Mouse (Mus musculus) large intestine, adult 2 months (tissue): Measurements from ENCODE around the gene Cdc25b. TPM values are rescaled to one million over a fixed set of nuclear protein-coding genes. Genes with fewer than 3 reads are reported as not detected.
"Not testable (repeated sequence)": the region's sequence is repeated elsewhere in the genome, so short reads cannot be mapped to it uniquely, and the experiment has no call there.

Experiments
- DNase-seq: peaks from one replicate; pipeline ENCODE4 v3.0.0-alpha.2; 2012; ENCODE audit warnings: low read depth, low spot score
- WGBS: fragments of 180-500 bp; shearing (Covaris S2); methylation state at CpG from one replicate; pipeline ENCODE4 v1.1.7; 2018; 5-methylcytosine and 5-hydroxymethylcytosine counted together
- polyA plus RNA-seq: library from polyadenylated mRNA; depleted of rRNA; stranded (reverse); fragments of >200 nt; gene quantifications from 2 replicates; pipeline ENCODE4 v1.2.3, GENCODE M21; 2012; rRNA removed

Gene Cdc25b
- polyA plus RNA-seq, 1 experiment, result 35.6 TPM

DNA sequence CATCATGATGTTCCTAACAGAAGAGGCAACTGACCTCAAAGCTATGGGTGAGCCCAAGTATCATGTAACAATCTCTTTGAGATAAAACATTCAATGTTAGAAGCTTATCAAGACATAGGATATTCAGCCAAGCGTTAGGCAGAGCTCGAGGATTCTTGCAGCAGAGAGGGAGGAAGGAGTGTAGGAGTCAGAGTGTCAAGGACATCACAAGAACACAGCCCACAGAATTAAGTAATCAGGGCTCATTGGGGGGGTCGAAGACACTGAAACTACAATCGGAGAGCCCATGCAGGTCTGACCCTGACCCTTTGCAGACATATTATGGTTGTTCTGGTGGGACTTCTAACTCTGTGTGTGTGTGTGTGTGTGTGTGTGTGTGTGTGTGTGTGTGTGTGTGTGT, 33.3 kb downstream of the Cdc25b start:
- WGBS, result 83% methylated on average over 4 of the region's 4 CpGs

DNA sequence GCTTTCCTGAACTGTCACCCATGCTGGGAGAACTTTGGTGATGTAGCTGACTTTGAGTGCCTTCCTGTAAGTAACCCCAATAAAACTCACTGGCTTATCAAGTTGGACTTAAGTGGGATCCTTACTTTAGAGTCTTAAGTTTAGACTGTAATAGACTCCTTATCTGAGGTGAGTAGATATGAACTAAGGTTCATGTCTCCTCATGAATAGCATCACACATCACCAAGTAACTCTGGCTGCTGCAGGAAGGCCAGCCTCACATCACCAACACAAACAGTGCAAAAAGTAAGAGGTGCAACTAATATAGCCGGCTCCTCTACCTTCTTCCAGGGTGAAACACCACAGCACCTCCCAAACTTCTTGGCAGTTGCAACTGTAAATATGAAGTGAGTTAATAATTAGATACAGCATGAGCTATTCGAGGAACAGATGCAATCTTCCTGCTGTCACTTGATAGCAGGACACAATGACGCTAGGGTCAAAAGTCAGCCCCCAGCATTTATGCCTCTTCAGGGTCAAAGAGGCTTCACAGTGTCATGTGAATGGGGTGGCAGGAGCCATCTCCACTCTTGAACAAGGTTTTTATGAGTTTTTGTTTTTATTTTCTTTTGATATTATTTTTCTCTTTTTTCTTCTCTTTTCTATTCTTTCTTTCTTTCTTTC, 35.2 kb downstream of the Cdc25b start:
- no peak for DNase-seq
- 34% methylated on average over 3 of the region's 3 CpGs for WGBS

More for the DNA sequence above, 33.3 kb downstream of the Cdc25b start:
- no peak for DNase-seq

DNA sequence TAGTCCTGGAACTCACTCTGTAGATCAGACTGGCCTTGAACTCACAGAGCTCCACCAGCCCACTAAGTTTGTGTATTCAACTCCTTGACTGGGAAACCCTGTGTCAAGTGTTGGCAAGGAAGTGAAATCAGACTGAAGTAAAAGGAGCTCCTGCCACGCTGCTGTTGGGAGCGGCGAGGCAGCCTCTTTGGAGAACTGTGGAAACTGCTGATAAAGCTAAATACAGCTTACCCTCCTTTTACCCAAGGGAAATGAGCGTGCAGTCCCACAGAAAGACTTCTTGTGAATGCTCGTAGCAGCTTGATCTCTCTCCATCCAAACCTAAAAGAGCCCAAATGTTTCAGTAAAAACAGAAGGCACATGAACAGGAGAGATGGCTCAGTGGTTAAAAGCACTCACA, 35.8 kb downstream of the Cdc25b start:
- WGBS, result 17% methylated on average over 5 of the region's 5 CpGs
- DNase-seq, result no peak

DNA sequence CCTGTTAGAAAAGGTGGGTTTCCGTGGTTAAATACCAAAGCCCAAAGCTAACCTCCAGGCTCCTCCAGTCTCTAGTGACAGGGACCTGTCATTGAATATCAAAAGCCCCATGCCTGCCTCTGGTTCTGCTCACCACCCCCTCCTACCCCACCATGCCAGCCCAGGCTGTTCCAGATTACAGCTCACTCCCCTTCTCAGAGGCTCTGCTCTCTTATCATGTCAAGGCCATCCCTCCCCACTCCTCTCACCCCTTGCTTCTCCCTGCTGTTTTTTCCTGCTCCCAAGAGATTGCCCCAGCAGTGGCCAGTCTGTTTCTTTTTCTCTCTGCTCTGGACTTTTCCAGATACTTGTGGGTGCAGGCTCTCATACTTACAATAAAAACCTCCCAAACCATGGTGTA, 36.8 kb downstream of the Cdc25b start:
- DNase-seq, result no peak
- WGBS, result 96% methylated on average over 1 of the region's 1 CpGs

DNA sequence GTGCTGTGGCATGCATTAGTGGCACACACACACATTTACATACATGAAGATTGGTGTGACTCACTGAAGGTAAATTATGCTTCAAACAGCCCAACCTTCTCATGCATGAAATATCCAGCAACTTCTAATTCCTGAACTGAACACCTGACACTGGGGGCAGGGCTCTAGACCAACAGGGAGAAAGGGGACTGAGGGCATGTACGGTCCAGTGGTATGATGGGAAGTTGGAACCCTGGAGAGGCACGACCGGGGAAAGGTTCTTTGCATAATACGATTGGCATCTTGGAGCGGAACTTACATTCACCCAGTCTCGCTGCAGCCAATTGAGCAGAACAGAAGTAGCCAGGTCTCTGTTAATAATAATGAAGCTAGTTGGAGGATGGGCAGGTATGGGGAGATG, 38.4 kb downstream of the Cdc25b start:
- DNase-seq, result no peak
- 93% methylated on average over 6 of the region's 6 CpGs for WGBS

DNA sequence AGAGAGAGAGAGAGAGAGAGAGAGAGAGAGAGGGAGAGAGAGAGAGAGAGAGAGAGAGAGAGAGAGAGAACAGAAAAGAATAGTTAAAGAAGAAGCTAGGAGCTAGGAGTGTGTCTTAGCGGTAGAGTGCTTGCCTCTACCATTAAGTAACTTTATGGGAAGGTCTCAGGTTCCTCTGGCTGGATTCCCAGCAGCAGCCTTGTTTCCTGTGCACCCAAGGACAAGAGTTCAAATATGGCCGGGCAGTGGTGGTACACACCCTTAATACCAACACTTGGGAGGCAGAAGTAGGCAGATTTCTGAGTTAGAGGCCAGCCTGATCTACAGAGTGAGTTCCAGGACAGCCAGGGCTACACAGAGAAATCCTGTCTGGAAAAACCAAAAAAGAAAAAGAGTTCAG, 39.9 kb downstream of the Cdc25b start:
- DNase-seq, result not testable (repeated sequence)

DNA sequence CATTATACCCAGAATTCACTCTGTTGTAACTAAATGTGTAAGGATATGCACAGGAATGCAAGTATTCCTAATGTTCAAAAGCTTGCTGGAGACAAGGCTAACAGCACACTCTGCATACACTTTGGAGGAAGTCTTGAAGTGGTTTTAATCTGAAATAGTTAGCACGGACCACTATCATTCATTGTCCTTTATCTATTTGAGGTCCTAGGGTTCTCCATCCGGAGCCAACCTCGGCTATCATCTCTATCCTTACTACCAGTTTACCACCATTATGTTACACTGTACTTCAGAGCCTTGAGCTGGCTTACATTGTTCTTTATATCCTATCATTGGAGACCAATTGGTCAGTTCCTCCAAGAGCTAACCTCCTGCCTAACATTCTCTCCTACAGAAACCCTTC, 40.5 kb downstream of the Cdc25b start:
- no peak for DNase-seq
- WGBS, result 91% methylated on average over 3 of the region's 3 CpGs

More for the DNA sequence above, 39.9 kb downstream of the Cdc25b start:
- WGBS, result 33% methylated on average over 2 of the region's 2 CpGs

DNA sequence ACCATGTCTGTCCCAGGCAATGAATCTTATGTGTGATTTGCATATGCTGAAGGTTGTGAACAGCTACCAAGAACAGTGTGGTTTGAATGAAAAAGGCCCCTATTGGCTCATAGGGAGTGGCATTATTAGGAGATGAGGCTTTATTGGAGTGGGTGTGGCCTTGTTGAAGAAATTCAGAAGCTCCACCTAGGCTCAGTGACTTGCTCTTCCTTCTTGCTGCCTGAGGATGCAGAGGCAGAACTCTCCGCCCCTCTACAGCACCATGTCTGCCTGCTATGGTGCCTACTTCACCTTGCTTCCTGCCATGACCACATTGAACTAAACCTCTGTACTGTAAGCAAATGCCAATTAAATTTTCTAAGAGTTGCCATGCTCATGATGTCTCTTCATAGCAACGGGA, 45.8 kb downstream of the Cdc25b start:
- DNase-seq, result no peak
- 43% methylated on average over 2 of the region's 2 CpGs for WGBS

DNA sequence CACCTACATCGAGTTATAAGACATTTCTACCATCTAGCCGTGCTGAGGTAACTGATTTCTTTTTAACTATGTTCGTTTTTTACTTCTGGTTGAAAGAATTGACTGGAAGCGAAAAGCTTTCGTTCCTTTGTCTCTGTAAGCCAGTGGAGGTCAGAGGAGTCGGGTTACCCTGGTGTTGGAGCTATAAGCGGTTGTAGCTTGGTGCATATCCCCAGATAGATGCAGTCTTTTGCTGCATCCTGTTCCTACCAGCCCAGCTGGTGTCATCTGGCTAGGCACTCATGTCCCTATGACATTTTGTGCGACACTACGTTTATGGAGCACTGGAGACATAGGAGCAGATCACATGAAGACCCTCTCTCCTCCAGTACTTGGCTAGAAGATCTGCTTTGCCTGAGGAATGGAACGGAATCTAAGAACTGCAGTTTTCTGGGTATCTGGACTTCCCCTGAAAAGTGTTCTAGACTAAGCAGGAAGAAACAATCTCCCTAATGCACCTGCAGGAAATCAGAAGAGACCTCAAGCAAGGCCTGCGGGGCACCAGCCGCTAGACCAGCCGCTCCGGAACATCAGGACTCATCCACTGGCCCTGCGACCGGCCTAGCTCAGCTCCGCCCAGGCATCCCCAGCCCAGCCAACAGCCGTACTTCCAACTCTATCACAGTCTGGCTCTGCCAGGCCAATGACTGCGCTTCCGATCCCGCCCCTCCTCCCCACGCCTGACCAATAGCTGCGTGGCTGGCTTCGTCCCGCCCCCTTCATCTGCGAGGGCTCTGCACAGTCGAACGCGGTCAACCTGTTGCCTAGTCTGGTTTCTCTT, 46.8 kb downstream of the Cdc25b start, which contains the start of gene Mavs:
Mavs (plus strand) TSS at position 757 of the 820 bp plus-strand sequence.
- 16% methylated on average over 29 of the region's 29 CpGs for WGBS

DNA sequence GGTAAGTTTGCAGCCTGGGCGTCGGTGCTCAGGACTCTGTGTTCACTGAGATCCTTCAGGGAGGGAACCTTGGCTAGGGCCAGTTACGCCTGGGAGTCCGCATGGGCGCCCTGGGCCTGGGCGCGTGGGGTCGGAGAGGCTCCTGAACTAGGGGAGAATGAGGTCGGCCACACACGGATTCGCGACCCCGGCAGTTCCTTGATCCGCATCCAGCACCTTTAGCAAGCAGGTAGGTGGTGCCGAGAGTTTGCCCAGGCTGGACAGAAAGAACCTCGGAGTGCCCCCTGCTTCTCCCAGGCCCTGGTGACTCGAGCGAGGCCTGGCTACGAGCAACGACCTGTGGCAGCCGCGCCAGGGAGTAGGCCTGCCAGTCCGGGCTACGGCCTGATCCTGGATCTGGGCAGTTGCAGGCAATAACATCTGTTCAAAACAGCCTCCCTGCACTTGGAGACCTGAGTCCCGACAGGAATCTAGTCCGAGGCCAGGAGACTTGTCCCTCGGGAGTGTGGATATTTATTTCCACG, 47.4 kb downstream of the Cdc25b start:
- no peak for DNase-seq
- 1% methylated on average over 28 of the region's 28 CpGs for WGBS

More for the DNA sequence above, 46.8 kb downstream of the Cdc25b start, which contains the start of gene Mavs:
- DNase-seq, result no peak

DNA sequence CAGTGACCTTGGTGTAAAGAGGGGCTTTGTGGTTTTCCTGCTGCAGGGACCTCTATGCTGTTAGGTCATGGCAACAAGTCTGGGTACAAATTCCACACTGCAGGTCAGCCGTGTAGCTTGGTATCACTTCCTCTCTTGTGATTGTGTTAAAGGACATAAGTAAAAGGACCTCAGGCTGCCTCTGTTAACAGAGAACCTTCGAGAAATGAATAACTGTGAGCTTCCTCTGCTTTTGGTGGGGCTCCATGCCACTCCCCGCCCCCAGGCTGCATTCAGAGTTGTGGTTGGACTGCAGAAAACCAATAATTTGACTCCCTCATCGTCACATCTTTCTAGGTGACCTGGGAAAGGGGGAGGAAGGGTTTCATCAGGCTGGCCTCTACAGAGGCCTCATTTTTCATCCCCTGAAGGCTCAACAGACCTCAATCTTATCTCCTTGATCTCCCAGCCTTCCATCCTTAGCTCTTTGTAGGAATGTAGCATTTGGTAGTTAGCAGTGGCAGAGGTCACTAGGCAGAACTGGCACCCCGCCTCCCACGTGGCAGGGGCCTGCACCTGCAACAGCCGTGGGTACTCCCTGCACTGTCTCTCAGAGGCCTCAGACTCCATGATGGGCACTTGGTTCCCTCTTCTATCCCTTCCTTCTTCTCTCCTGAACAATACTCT, 48.4 kb downstream of the Cdc25b start:
- DNase-seq, result no peak
- WGBS, result 34% methylated on average over 7 of the region's 7 CpGs

DNA sequence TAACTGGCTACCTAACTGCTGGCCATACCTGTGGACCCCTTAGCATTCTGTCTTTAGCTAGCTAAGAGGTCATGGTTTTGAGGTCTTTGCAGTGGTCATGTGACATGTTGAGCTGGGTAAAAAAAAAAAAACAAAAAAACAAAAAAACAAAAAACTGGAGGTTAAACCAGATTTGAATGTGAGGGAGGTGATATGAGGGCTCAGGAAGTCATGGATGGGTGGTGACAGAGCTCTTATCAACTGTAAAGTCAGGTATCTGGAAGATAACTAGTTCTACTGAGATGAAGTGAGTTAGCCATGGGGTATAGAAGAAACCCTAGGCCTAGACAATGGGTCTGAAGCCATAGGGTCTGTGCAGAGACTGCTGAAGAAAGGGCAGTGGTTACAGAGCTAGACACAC, 55.4 kb downstream of the Cdc25b start:
- DNase-seq, result no peak

DNA sequence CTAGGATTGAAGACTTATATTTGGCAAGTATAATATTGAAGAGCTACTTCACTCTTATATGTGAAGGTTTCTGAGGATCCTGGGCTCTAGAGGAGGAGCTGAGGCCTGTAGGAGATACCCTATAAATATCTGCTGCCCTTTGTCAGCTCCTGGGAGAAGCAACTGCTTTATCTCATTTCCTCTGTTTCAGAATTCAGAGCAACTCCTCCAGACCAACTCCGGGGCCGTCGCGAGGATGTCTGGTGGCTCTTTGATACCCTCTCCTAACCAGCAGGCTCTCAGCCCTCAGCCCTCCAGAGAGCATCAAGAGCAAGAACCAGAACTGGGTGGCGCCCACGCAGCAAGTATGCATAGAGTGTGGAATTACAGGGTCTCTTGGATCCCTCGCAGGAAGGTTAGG, 56.2 kb downstream of the Cdc25b start:
- WGBS, result 88% methylated on average over 7 of the region's 7 CpGs
- no peak for DNase-seq

Other genes with a start within 250 kb of the Cdc25b start
- 13.6 and 15.4 TPM in 2 replicates for gene Gfra4, start 143.9 kb upstream of the Cdc25b start, polyA plus RNA-seq
- gene Adam33, start 123.1 kb upstream of the Cdc25b start, polyA plus RNA-seq, result 16.3 and 22.0 TPM in 2 replicates
- gene Siglec1, start 100.2 kb upstream of the Cdc25b start, polyA plus RNA-seq, result 1.2 and 3.0 TPM in 2 replicates
- 2.0 and 3.2 TPM in 2 replicates for gene Hspa12b, start 59.7 kb upstream of the Cdc25b start, polyA plus RNA-seq
- not detected in 2 replicates for gene Gm11037, start 53.5 kb upstream of the Cdc25b start, polyA plus RNA-seq
- gene 1700037H04Rik, start 26.9 kb upstream of the Cdc25b start, polyA plus RNA-seq, result 59.4 and 63.8 TPM in 2 replicates
- gene Cenpb, start 6.9 kb upstream of the Cdc25b start, polyA plus RNA-seq, result 48.3 and 64.6 TPM in 2 replicates
- gene Spef1, start 333 bp downstream of the Cdc25b start, polyA plus RNA-seq, result 7.6 and 9.2 TPM in 2 replicates
- 66.7 and 70.3 TPM in 2 replicates for gene Ap5s1, start 20.1 kb downstream of the Cdc25b start, polyA plus RNA-seq
- gene Mavs, start 47.1 kb downstream of the Cdc25b start, polyA plus RNA-seq, result 66.1 and 99.3 TPM in 2 replicates
- 16.7 and 17.4 TPM in 2 replicates for gene Pank2, start 75.5 kb downstream of the Cdc25b start, polyA plus RNA-seq
- gene Rnf24, start 165.9 kb downstream of the Cdc25b start, polyA plus RNA-seq, result 2.9 and 5.8 TPM in 2 replicates